Mouse (Mus musculus): ENCODE data around the gene Tmprss9. TPM values are rescaled to one million over a fixed set of nuclear protein-coding genes. Genes with fewer than 3 reads are reported as not detected.
A peak's percentile ranks its signal among the peaks of the same experiment; 100 is the strongest.

Tmprss9 gene
- total and polyA plus RNA-seq, 3 experiments, result 0.04 TPM; not detected in 2

GRCm38 (mm10) chr10:80917336-80917778 is 45.7 kb downstream of the Tmprss9 start:
- in situ Hi-C loops (cut with MboI; ENCODE audit: low pct_ligation_motif_present, low pct_unique_long_range_greater_than_20kb, low sequenced_read_pairs) (no loop called here), dilution Hi-C loops (cut with MboI; ENCODE audit: extremely low pct_ligation_motif_present, extremely low pct_unique_long_range_greater_than_20kb, low sequenced_read_pairs) (no loop called here)
- Histone ChIP-seq H3K36me3 (replicated peaks in 1 of 2; ENCODE audit: control insufficient read depth in 1 of 2, insufficient read depth in 1 of 2, low read length in 1 of 2) (peaks cover 0 to 37% of the 10 kb centered on the region in 2 experiments), H3K9ac (ENCODE audit: insufficient read depth, low read depth) (peak overlapping the region; percentile 52), H3K4me1 (ENCODE audit: control insufficient read depth in 1 of 2, insufficient read depth in 2 of 2) (peaks cover 5 to 16% of the 10 kb centered on the region in 2 experiments; a peak in 2 of 4 replicates), H3K9me3 (replicated peaks; ENCODE audit: low read length) (no peaks in the 10 kb centered on the region), H3K4me2 (ENCODE audit: insufficient read depth, low read depth, poor library complexity, severe bottlenecking) (peak overlapping the region; percentile 80), H3K27ac (ENCODE audit: insufficient read depth, low read depth) (no peak overlapping the region), H3K27me3 (replicated peaks) (peaks cover 25% of the 10 kb centered on the region), H3K4me3 (replicated peaks in 1 of 3; ENCODE audit: low read depth in 2 of 3, low read length in 2 of 3, poor library complexity in 1 of 3) (peak overlapping the region; percentile 81 to 95 (median 94)), H3K79me2 (replicated peaks; ENCODE audit: control insufficient read depth, extremely low read depth, insufficient read depth, poor library complexity, severe bottlenecking) (no peaks in the 10 kb centered on the region)
- TF ChIP-seq IRF4 (IDR thresholded peaks at IDR 0.05; ENCODE audit: low read depth, low read length), result no peak
- TF ChIP-seq ELF1 (IDR thresholded peaks at IDR 0.05; ENCODE audit: low read depth, low read length), result peak; percentile 28; the same call in 1 of the 2 replicates
- no peak for DNase-seq (ENCODE audit: extremely low read depth)

GRCm38 (mm10) chr10:80917779-80918434 is 46.3 kb downstream of the Tmprss9 start, which contains the start of gene Lmnb2:
Lmnb2 (minus strand) TSS chr10:80918245.
- Histone ChIP-seq H3K27ac (ENCODE audit: insufficient read depth, low read depth) (no peak within 1 kb of the TSS), H3K27me3 (replicated peaks) (peaks cover 29% of the 10 kb centered on the region), H3K9ac (ENCODE audit: insufficient read depth, low read depth) (peak within 1 kb of the TSS; percentile 52), H3K4me1 (ENCODE audit: control insufficient read depth in 1 of 2, insufficient read depth in 2 of 2) (peaks cover 5 to 16% of the 10 kb centered on the region in 2 experiments; a peak in 2 of 4 replicates), H3K4me2 (ENCODE audit: insufficient read depth, low read depth, poor library complexity, severe bottlenecking) (peak within 1 kb of the TSS; percentile 80), H3K4me3 (replicated peaks in 1 of 3; ENCODE audit: low read depth in 2 of 3, low read length in 2 of 3, poor library complexity in 1 of 3) (peak within 1 kb of the TSS; percentile 81 to 95 (median 94)), H3K9me3 (replicated peaks; ENCODE audit: low read length) (no peaks in the 10 kb centered on the region), H3K79me2 (replicated peaks; ENCODE audit: control insufficient read depth, extremely low read depth, insufficient read depth, poor library complexity, severe bottlenecking) (no peaks in the 10 kb centered on the region), H3K36me3 (replicated peaks in 1 of 2; ENCODE audit: control insufficient read depth in 1 of 2, insufficient read depth in 1 of 2, low read length in 1 of 2) (peaks cover 0 to 31% of the 10 kb centered on the region in 2 experiments)
- in situ Hi-C loops (cut with MboI; ENCODE audit: low pct_ligation_motif_present, low pct_unique_long_range_greater_than_20kb, low sequenced_read_pairs) (no loop called here), dilution Hi-C loops (cut with MboI; ENCODE audit: extremely low pct_ligation_motif_present, extremely low pct_unique_long_range_greater_than_20kb, low sequenced_read_pairs) (no loop called here)
- peak; percentile 55 for DNase-seq (ENCODE audit: extremely low read depth)
- TF ChIP-seq KAT2A (IDR thresholded peaks at IDR 0.05; ENCODE audit: insufficient replicate concordance, low read length) (peak; percentile 81; the same call in 1 of the 2 replicates), E2F4 (IDR thresholded peaks at IDR 0.05; ENCODE audit: insufficient replicate concordance, low read depth, low read length) (no peak), SIN3A (IDR thresholded peaks at IDR 0.05; ENCODE audit: low read length) (no peak), MEF2A (IDR thresholded peaks at IDR 0.05; ENCODE audit: borderline replicate concordance, low read depth, low read length) (peak; percentile 28; the same call in 1 of the 2 replicates), NRF1 (IDR thresholded peaks at IDR 0.05; ENCODE audit: low read depth, low read length) (peak; percentile 57), POLR2AphosphoS2 (IDR thresholded peaks at IDR 0.05; ENCODE audit: low read depth, low read length) (no peak), HCFC1 (IDR thresholded peaks at IDR 0.05; ENCODE audit: low read depth, low read length) (peak; percentile 94), BHLHE40 (IDR thresholded peaks at IDR 0.05; ENCODE audit: low read depth, low read length) (no peak), MYC (IDR thresholded peaks at IDR 0.05; ENCODE audit: low read depth, low read length) (0 out of 2 replicates have a peak, but pooled peaks have one; percentile 13), MXI1 (IDR thresholded peaks at IDR 0.05; ENCODE audit: low read depth, low read length) (peak; percentile 79), PAX5 (IDR thresholded peaks at IDR 0.05; ENCODE audit: low read length) (no peak), NELFE (IDR thresholded peaks at IDR 0.05; ENCODE audit: low read depth, low read length) (peak; percentile 59; the same call in 1 of the 2 replicates), CTCF (conservative IDR thresholded peaks at IDR 0.05 in 1 of 2, IDR thresholded peaks at IDR 0.05 in 1 of 2; ENCODE audit: low read depth in 2 of 2, low read length in 2 of 2) (no peak), UBTF (IDR thresholded peaks at IDR 0.05; ENCODE audit: low read depth, low read length) (no peak), RCOR1 (conservative IDR thresholded peaks at IDR 0.05; ENCODE audit: low read depth, low read length) (no peak), RAD21 (IDR thresholded peaks at IDR 0.05; ENCODE audit: low read depth, low read length) (no peak), MAZ (IDR thresholded peaks at IDR 0.05; ENCODE audit: low read depth, low read length) (no peak), TCF12 (IDR thresholded peaks at IDR 0.05; ENCODE audit: low read depth, low read length) (peak; percentile 70), ZC3H11A (IDR thresholded peaks at IDR 0.05; ENCODE audit: low read depth, low read length) (no peak), USF2 (conservative IDR thresholded peaks at IDR 0.05; ENCODE audit: low read depth, low read length) (no peak), MAFK (IDR thresholded peaks at IDR 0.05; ENCODE audit: insufficient replicate concordance, low read length) (no peak), POLR2A (IDR thresholded peaks at IDR 0.05; ENCODE audit: low read depth, low read length) (peak; percentile 76), CHD1 (IDR thresholded peaks at IDR 0.05; ENCODE audit: low read depth, low read length) (no peak), ZKSCAN1 (IDR thresholded peaks at IDR 0.05; ENCODE audit: borderline replicate concordance, low read depth, low read length) (no peak), GABPA (IDR thresholded peaks at IDR 0.05; ENCODE audit: insufficient replicate concordance, low read depth, low read length) (no peak; the same call in 1 of the 2 replicates), ELF1 (IDR thresholded peaks at IDR 0.05; ENCODE audit: low read depth, low read length) (peak; percentile 47; the same call in 1 of the 2 replicates), SMC3 (IDR thresholded peaks at IDR 0.05; ENCODE audit: low read depth, low read length) (no peak), ZMIZ1 (IDR thresholded peaks at IDR 0.05; ENCODE audit: low read depth, low read length) (peak; percentile 76), CHD2 (IDR thresholded peaks at IDR 0.05; ENCODE audit: low read length) (0 out of 2 replicates have a peak, but pooled peaks have one; percentile 17), TBP (conservative IDR thresholded peaks at IDR 0.05; ENCODE audit: low read depth, low read length) (peak; percentile 60; the same call in 1 of the 2 replicates)

All from CH12.LX (cell line).